Mouse (Mus musculus) forebrain, postnatal 0 days (tissue): Measurements from ENCODE around the gene Eif2b4. TPM values are rescaled to one million over a fixed set of nuclear protein-coding genes. Genes with fewer than 3 reads are reported as not detected.

Source experiments
- ATAC-seq: fragments of 200-750 bp; cut with Nextera tagmentation; 2 replicates; pipeline ENCODE4 v1.8.0; 2017; ENCODE audit warnings: mild to moderate bottlenecking, moderate library complexity
- DNase-seq: peaks from one replicate; pipeline ENCODE4 v3.0.0-alpha.2; 2015
- H3K27ac ChIP-seq: fragments of 300-500 bp; sonication (generic); 2 replicates; pipeline ENCODE4 v1.5.1; 2014; ENCODE audit warnings: low read depth, mild to moderate bottlenecking, antibody characterized with exemption, low read length, moderate library complexity, mixed read lengths
- H3K27me3 ChIP-seq: fragments of 300-500 bp; sonication (generic); 2 replicates; pipeline ENCODE4 v1.6.1; 2014; ENCODE audit warnings: mild to moderate bottlenecking, low read length, mixed read lengths; ENCODE audit not compliant: insufficient read depth
- H3K36me3 ChIP-seq: fragments of 300-500 bp; sonication (generic); 2 replicates; pipeline ENCODE4 v1.6.1; 2014; ENCODE audit warnings: mild to moderate bottlenecking, moderate library complexity; ENCODE audit not compliant: insufficient read depth
- H3K4me1 ChIP-seq: fragments of 300-500 bp; sonication (generic); 2 replicates; pipeline ENCODE4 v1.6.1; 2014; ENCODE audit warnings: antibody characterized with exemption; ENCODE audit not compliant: insufficient read depth
- H3K4me2 ChIP-seq: fragments of 300-500 bp; sonication (generic); 2 replicates; pipeline ENCODE4 v1.6.1; 2014; ENCODE audit warnings: low read depth, mild to moderate bottlenecking, moderate library complexity
- H3K4me3 ChIP-seq: fragments of 300-500 bp; sonication (generic); 2 replicates; pipeline ENCODE4 v1.5.1; 2014; ENCODE audit warnings: low read depth, low read length, mixed read lengths
- H3K9ac ChIP-seq: fragments of 300-500 bp; sonication (generic); 2 replicates; pipeline ENCODE4 v1.6.1; 2014; ENCODE audit warnings: mild to moderate bottlenecking
- H3K9me3 ChIP-seq: fragments of 300-500 bp; sonication (generic); 2 replicates; pipeline ENCODE4 v1.6.1; 2016; ENCODE audit warnings: low read length
- CTCF ChIP-seq: sonication (generic); IDR thresholded peaks from 2 replicates; pipeline ENCODE4 v1.5.1; 2016; ENCODE audit warnings: antibody characterized with exemption, control low read depth, low read depth
- WGBS: fragments of 180-500 bp; shearing (Covaris S2); extraction: QIAGEN DNeasy Blood & Tissue Kit; methylation state at CpG from one replicate; pipeline ENCODE4 v1.1.7; 2014; 5-methylcytosine and 5-hydroxymethylcytosine counted together
- polyA plus RNA-seq: library from polyadenylated mRNA; unstranded; fragments of >200 nt; fragmentation: Nextera tagmentation; extraction: Ambion mirVana; gene quantifications from 2 replicates; pipeline ENCODE4 v1.2.1, GENCODE M21; 2015
- total RNA-seq: library from RNA; depleted of rRNA; stranded (reverse); fragments of >200 nt; gene quantifications from 2 replicates; pipeline ENCODE4 v1.2.3, GENCODE M21; 2014

The Eif2b4 gene
- total and polyA plus RNA-seq, 2 experiments from 2014 or later, result 70.8 to 76.6 TPM

DNA sequence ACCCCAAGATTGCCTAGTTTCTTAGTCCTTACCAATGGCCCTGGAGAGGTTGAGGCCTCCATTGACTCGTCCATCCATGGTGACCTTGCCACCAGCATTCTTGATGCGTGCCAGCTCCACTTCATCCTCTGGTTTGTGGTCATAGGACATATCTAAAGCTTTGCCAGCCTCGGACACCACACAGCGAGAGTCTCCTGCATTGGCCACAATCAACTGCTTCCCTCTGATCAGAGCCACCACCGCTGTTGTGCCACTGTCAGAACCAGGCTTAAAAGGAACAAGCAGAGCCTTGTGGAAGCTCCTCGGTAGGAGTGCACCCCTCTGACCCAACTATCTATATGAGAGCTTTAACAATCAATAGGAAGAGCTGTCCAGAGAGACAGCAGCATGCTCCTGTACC lies 11.2 kb upstream of the Eif2b4 start:
- H3K4me1 ChIP-seq, result peaks cover 6% of the 10 kb centered on the region; the same call in 1 of the 2 replicates
- no peak for TF ChIP-seq CTCF

DNA sequence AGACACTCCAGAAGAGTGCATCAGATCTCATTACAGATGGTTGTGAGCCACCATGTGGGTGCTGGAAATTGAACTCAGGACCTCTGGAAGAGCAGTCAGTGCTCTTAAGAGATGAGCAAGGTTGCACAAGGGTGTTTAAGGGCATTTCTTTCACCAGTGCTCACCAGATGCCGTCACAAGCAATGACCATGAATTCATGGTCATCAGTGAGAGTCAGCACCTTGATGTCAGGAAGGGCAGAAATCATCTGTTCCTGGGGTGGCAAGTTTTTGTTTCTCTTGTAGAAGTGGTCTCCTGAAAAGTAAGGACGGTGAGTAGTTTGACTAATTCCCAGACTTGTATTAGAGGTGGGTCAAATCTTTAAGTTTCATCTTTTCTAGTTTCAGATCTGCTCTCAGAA lies 10.6 kb upstream of the Eif2b4 start:
- Histone ChIP-seq H3K4me3 (no peak overlapping the region), H3K4me2 (no peak overlapping the region), H3K27ac (no peak overlapping the region), H3K4me1 (peaks cover 6% of the 10 kb centered on the region; the same call in 1 of the 2 replicates), H3K36me3 (peaks cover 65% of the 10 kb centered on the region), H3K9me3 (peaks cover 4% of the 10 kb centered on the region; the same call in 1 of the 2 replicates), H3K27me3 (no peaks in the 10 kb centered on the region), H3K9ac (no peak overlapping the region)
- ATAC-seq (no peak), DNase-seq (no peak)
- TF ChIP-seq CTCF, result no peak
- 89% methylated on average over 2 of the region's 2 CpGs for WGBS

More for the DNA sequence above, 11.2 kb upstream of the Eif2b4 start:
- Histone ChIP-seq H3K4me2 (no peak overlapping the region), H3K9ac (no peak overlapping the region), H3K27me3 (no peaks in the 10 kb centered on the region), H3K9me3 (peaks cover 4% of the 10 kb centered on the region; the same call in 1 of the 2 replicates), H3K27ac (no peak overlapping the region), H3K36me3 (peaks cover 60% of the 10 kb centered on the region), H3K4me3 (no peak overlapping the region)
- DNase-seq, result no peak
- ATAC-seq, result no peak
- WGBS, result 98% methylated on average over 6 of the region's 6 CpGs

DNA sequence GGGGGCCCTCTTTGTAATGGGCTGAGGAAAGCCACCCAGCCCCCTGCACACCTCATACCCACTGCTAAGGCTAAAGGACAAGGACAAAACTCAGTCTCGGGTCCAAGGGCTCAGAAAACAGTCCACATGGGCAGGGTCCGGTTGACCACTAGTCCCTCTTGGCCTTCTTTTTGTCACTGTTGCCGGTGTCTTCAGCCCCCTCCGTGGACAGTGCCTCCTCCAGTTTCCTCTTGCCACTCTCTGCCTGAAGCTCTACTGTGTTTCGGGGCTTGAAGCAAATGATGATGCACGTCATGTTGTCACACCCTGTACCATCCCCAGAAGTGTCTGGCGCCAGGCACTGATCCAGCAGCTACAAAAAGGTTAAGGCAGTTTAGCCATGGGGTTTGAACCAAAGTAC lies 9.7 kb upstream of the Eif2b4 start:
- WGBS, result 90% methylated on average over 7 of the region's 7 CpGs

DNA sequence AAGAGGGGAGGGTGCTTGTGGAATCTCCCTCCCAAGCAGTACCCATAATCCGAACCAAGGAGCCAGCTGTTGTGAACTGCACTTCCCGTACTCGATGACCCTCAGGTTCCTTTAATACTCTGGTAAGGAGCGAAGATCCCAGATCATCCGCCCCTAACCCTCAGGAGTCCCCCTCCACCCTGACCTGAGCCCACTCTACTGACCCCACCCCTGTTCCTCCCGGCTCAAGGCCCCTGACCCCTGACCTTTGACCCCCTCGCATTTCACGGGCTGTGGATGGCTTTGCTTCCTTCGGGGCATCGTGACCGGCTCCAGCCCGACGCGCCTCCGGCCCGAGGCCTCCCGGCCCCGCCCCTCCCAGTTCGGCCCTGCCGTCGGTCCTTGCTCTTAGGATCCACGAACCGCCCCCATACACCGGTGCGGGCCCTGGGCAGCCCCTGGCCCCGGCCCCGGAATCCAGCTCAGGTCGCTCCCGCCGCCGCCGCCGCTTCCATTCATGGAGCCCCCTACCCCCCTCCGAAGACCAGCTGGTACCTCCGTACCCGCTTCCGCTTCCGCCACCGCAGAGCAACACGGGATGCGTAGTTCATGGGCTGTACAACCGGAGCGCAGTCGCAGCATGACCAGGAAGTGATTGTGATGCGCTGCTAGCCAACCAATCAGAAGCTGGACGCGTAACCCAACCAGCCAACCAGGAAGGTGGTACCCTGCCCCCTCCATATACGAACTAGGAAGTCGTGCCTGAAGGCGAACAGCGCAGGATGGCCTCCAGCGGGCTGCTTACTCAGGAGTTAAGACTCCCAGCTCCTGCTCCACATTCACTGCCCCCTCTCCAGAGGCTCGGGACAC lies 8.7 kb upstream of the Eif2b4 start, which contains the start of gene Zfp513:
Gene Zfp513, minus strand, starts transcription at position 562 of the 849 bp plus-strand sequence.
- H3K36me3 ChIP-seq, result peaks cover 77% of the 10 kb centered on the region
- ATAC-seq, result peak; percentile 98

More for the DNA sequence above, 9.7 kb upstream of the Eif2b4 start:
- peaks cover 75% of the 10 kb centered on the region for H3K36me3 ChIP-seq
- peak overlapping the region; percentile 79; the same call in 1 of the 2 replicates for H3K27ac ChIP-seq
- no peak overlapping the region for H3K9ac ChIP-seq
- H3K4me2 ChIP-seq, result peak overlapping the region; percentile 62
- no peaks in the 10 kb centered on the region for H3K27me3 ChIP-seq
- ATAC-seq (no peak), DNase-seq (no peak)
- H3K4me3 ChIP-seq, result no peak overlapping the region; the same call in 1 of the 2 replicates
- H3K4me1 ChIP-seq, result peaks cover 6% of the 10 kb centered on the region; the same call in 1 of the 2 replicates
- peaks cover 4% of the 10 kb centered on the region; the same call in 1 of the 2 replicates for H3K9me3 ChIP-seq
- TF ChIP-seq CTCF, result no peak

DNA sequence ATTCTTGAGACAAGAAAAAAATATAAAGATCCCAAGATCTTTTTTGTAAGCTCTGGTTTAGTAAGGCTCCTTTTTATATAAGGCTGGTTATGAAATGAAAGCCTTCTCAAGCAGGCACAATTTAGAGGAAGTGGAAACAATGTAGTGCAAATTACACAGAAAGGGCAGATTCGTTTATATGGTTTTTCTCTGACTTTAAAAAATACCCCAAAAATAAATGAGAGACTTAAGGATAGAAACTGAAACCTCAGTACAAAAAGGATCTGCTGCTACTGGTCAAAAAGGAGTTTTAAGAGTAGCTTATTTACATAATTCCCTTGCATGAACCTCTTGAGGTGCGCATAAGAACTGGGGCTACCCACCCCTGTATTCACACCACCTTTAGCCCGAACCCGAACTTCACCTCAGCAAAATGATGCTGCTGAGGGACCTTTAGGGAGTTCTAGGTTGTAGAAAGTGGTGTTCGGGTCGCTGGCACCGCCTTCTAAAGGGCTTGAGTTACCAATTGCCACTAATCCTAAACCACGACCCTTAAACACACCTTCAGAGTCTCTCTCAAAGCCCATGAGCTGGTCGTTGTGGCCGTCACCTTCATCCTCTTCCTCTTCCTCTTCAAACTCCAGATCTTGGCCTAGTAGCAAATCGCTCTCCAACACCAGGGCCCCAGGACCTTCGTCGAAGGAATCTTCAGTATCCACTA lies 8.0 kb upstream of the Eif2b4 start:
- Histone ChIP-seq H3K36me3 (peaks cover 79% of the 10 kb centered on the region), H3K27ac (peak overlapping the region; percentile 85), H3K27me3 (no peaks in the 10 kb centered on the region), H3K9ac (peak overlapping the region; percentile 92), H3K4me1 (peaks cover 6% of the 10 kb centered on the region; the same call in 1 of the 2 replicates), H3K9me3 (peaks cover 4% of the 10 kb centered on the region; the same call in 1 of the 2 replicates), H3K4me3 (peak overlapping the region; percentile 83), H3K4me2 (peak overlapping the region; percentile 83)
- DNase-seq (no peak), ATAC-seq (no peak)
- no peak for TF ChIP-seq CTCF
- 23% methylated on average over 13 of the region's 13 CpGs for WGBS

More for the DNA sequence above, 8.7 kb upstream of the Eif2b4 start, which contains the start of gene Zfp513:
- WGBS, result 2% methylated on average over 53 of the region's 53 CpGs
- Histone ChIP-seq H3K4me1 (peaks cover 6% of the 10 kb centered on the region; the same call in 1 of the 2 replicates), H3K9me3 (peaks cover 4% of the 10 kb centered on the region; the same call in 1 of the 2 replicates), H3K27ac (peak within 1 kb of the TSS; percentile 85), H3K4me2 (peak within 1 kb of the TSS; percentile 83), H3K4me3 (peak within 1 kb of the TSS; percentile 83), H3K9ac (peak within 1 kb of the TSS; percentile 92), H3K27me3 (no peaks in the 10 kb centered on the region)
- no peak for TF ChIP-seq CTCF
- DNase-seq, result peak; percentile 99

DNA sequence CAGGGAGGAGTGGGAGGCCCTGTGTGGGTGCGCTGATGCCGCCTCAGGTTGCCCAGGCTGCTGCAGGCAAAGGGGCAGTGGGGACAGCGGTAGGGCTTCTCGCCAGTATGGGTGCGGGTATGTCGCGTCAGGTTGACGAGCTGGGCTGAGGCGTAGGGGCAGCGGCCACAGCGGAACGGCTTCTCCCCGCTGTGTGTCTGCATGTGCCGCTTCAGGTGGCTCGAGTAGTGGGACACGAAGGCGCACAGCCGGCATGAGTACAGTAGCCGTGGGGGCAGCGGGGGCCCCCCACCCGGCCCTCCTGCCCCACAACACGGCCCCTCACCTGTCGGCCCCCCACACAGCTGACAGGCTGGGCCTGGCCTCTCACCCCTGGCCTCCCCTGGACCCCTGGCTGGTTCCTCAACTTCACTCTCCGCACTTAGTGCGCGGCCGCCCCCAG lies 7.1 kb upstream of the Eif2b4 start:
- Histone ChIP-seq H3K4me3 (no peak overlapping the region), H3K9me3 (peaks cover 4% of the 10 kb centered on the region; the same call in 1 of the 2 replicates), H3K27ac (0 out of 2 replicates have a peak overlapping the region, but pooled peaks have one; percentile 4), H3K27me3 (no peaks in the 10 kb centered on the region), H3K36me3 (peaks cover 81% of the 10 kb centered on the region), H3K9ac (no peak overlapping the region), H3K4me2 (0 out of 2 replicates have a peak overlapping the region, but pooled peaks have one; percentile 83), H3K4me1 (peaks cover 6% of the 10 kb centered on the region; the same call in 1 of the 2 replicates)
- no peak for ATAC-seq
- no peak for DNase-seq
- no peak for TF ChIP-seq CTCF
- WGBS, result 93% methylated on average over 27 of the region's 27 CpGs
